Mouse (Mus musculus) hindbrain, embryonic 10.5 days (tissue): ENCODE measurements around the gene Serpina3f. TPM values are rescaled to one million over a fixed set of nuclear protein-coding genes. Genes with fewer than 3 reads are reported as not detected.

ENCODE experiments used
- DNase-seq: peaks from one replicate; pipeline ENCODE4 v3.0.0-alpha.2; 2017; ENCODE audit warnings: low spot score
- H3K27ac ChIP-seq: fragments of 300-500 bp; sonication (generic); 2 replicates; pipeline ENCODE4 v1.5.1; 2016; ENCODE audit warnings: mild to moderate bottlenecking, moderate library complexity
- H3K27me3 ChIP-seq: fragments of 300-500 bp; sonication (generic); 2 replicates; pipeline ENCODE4 v1.6.1; 2016; ENCODE audit warnings: mild to moderate bottlenecking; ENCODE audit not compliant: poor library complexity, insufficient read depth, severe bottlenecking
- H3K36me3 ChIP-seq: fragments of 300-500 bp; sonication (generic); 2 replicates; pipeline ENCODE4 v1.6.1; 2016; ENCODE audit warnings: mild to moderate bottlenecking, moderate library complexity
- H3K4me1 ChIP-seq: fragments of 300-500 bp; sonication (generic); replicated peaks from 2 replicates; pipeline ENCODE4 v1.6.1; 2016; ENCODE audit warnings: mild to moderate bottlenecking
- H3K4me3 ChIP-seq: fragments of 300-500 bp; sonication (generic); 2 replicates; pipeline ENCODE4 v1.5.1; 2016; ENCODE audit warnings: mild to moderate bottlenecking, moderate library complexity
- H3K9me3 ChIP-seq: fragments of 300-500 bp; sonication (generic); 2 replicates; pipeline ENCODE4 v1.6.1; 2016; ENCODE audit warnings: mild to moderate bottlenecking, moderate library complexity
- WGBS: fragments of 180-500 bp; shearing (Covaris S2); methylation state at CpG from one replicate; pipeline ENCODE4 v1.1.7; 2016; 5-methylcytosine and 5-hydroxymethylcytosine counted together
- polyA plus RNA-seq: library from polyadenylated mRNA; unstranded; fragments of >200 nt; fragmentation: Nextera tagmentation; extraction: Ambion mirVana; gene quantifications from 2 replicates; pipeline ENCODE4 v1.2.1, GENCODE M21; 2016

Gene Serpina3f
- polyA plus RNA-seq, 1 experiment from 2014 or later: not detected

GRCm38 (mm10) chr12:104266374-104266773 is 52.0 kb downstream of the Serpina3f start:
- no peak for DNase-seq
- Histone ChIP-seq H3K27me3 (no peaks in the 10 kb centered on the region), H3K4me3 (no peak overlapping the region), H3K4me1 (peaks cover 18% of the 10 kb centered on the region; the same call in 1 of the 2 replicates), H3K9me3 (no peaks in the 10 kb centered on the region), H3K36me3 (no peaks in the 10 kb centered on the region), H3K27ac (no peak overlapping the region)
- WGBS: 85% methylated on average over 3 of the region's 3 CpGs

Other genes with a start within 250 kb of the Serpina3f start
- not detected in 2 replicates for gene Serpina11, start 224.6 kb upstream of the Serpina3f start, polyA plus RNA-seq
- not detected in 2 replicates for gene Serpina9, start 200.8 kb upstream of the Serpina3f start, polyA plus RNA-seq
- gene Serpina12, start 170.1 kb upstream of the Serpina3f start, polyA plus RNA-seq: not detected in 2 replicates
- not detected in 2 replicates for gene Serpina5, start 113.4 kb upstream of the Serpina3f start, polyA plus RNA-seq
- gene Serpina3a, start 101.8 kb upstream of the Serpina3f start, polyA plus RNA-seq: not detected in 2 replicates
- gene Serpina3b, start 86.5 kb upstream of the Serpina3f start, polyA plus RNA-seq: not detected in 2 replicates
- gene Serpina3c, start 60.7 kb upstream of the Serpina3f start, polyA plus RNA-seq: not detected in 2 replicates
- gene Serpina3g, start 21.7 kb downstream of the Serpina3f start, polyA plus RNA-seq: not detected in 2 replicates
- 0.34 TPM in 1 of 2 replicates, not detected in the other for gene Serpina3i, start 48.6 kb downstream of the Serpina3f start, polyA plus RNA-seq
- not detected in 2 replicates for gene Serpina3j, start 100.0 kb downstream of the Serpina3f start, polyA plus RNA-seq
- gene Serpina3k, start 123.9 kb downstream of the Serpina3f start, polyA plus RNA-seq: not detected in 2 replicates
- not detected in 2 replicates for gene Serpina3m, start 123.9 kb downstream of the Serpina3f start, polyA plus RNA-seq
- gene Serpina3n, start 192.2 kb downstream of the Serpina3f start, polyA plus RNA-seq: not detected in 2 replicates